Mouse (Mus musculus) brain, embryonic 14.5 days (tissue): ENCODE measurements at regions not wholly inside any gene's neighbourhood (a gene's known extent, or its start where the extent isn't known, plus 50 kb on each side); places are given as distances from the start of the nearest gene placed in this dataset.

Experiments
- CTCF ChIP-seq: fragments of 200-500 bp; IDR thresholded peaks from 2 replicates; pipeline ENCODE4 v1.5.1; 2012; ENCODE audit warnings: inconsistent platforms, mild to moderate bottlenecking, moderate library complexity, borderline replicate concordance; ENCODE audit not compliant: insufficient read depth, insufficient read length; ENCODE audit errors: extremely low read depth
- POLR2A ChIP-seq: fragments of 200-500 bp; IDR thresholded peaks from 2 replicates; pipeline ENCODE4 v1.6.1; 2012; ENCODE audit warnings: mild to moderate bottlenecking, inconsistent platforms, borderline replicate concordance; ENCODE audit not compliant: poor library complexity, insufficient read depth, insufficient read length, severe bottlenecking; ENCODE audit errors: extremely low read depth

DNA sequence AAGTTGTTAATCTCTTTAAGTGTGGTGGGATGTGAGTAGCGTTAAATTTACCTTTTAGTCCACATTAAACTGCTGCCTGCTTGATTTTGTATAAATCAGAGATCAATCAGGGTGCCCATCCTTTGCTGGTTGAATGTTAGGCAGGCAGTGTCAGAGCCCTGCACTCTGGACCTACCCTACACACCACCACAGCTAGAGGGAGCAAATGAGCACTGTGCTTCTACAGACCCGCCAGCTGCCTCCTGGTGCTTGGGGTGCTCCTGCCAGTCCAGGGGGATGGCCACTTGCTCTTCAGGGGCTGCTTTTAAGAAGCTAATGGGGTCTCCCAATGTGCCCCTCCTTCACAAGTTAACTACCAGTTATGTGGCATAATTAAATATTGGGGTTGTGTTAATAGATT lies 96.3 kb downstream of the Tex36 start:
- TF ChIP-seq CTCF, result no peak
- no peak for TF ChIP-seq POLR2A
